Mouse (Mus musculus) forebrain, embryonic 11.5 days (tissue): Measurements from ENCODE around the gene Thap12. TPM values are rescaled to one million over a fixed set of nuclear protein-coding genes. Genes with fewer than 3 reads are reported as not detected.
A peak's percentile ranks its signal among the peaks of the same experiment; 100 is the strongest.

ENCODE experiments used
- ATAC-seq: fragments of 200-750 bp; cut with Nextera tagmentation; replicated peaks from 2 replicates; pipeline ENCODE4 v1.8.0; 2017; ENCODE audit warnings: moderate TSS enrichment; ENCODE audit not compliant: low FRiP score
- DNase-seq: peaks from one replicate; pipeline ENCODE4 v3.0.0-alpha.2; 2017; ENCODE audit warnings: low spot score
- H3K27ac ChIP-seq: fragments of 300-500 bp; sonication (generic); 2 replicates; pipeline ENCODE4 v1.5.1; 2014; ENCODE audit warnings: low read depth, low read length
- H3K27me3 ChIP-seq: fragments of 300-500 bp; sonication (generic); 2 replicates; pipeline ENCODE4 v1.6.1; 2014; ENCODE audit warnings: mild to moderate bottlenecking, low read length, mixed read lengths; ENCODE audit not compliant: control insufficient read depth, insufficient read depth
- H3K36me3 ChIP-seq: fragments of 300-500 bp; sonication (generic); 2 replicates; pipeline ENCODE4 v1.6.1; 2014; ENCODE audit warnings: mild to moderate bottlenecking, low read length, moderate library complexity, mixed read lengths; ENCODE audit not compliant: control insufficient read depth, insufficient read depth
- H3K4me1 ChIP-seq: fragments of 300-500 bp; sonication (generic); replicated peaks from 2 replicates; pipeline ENCODE4 v1.6.1; 2014; ENCODE audit warnings: low read length, mixed read lengths; ENCODE audit not compliant: control insufficient read depth, insufficient read depth
- H3K4me2 ChIP-seq: fragments of 300-500 bp; sonication (generic); 2 replicates; pipeline ENCODE4 v1.6.1; 2014; ENCODE audit warnings: low read depth, mild to moderate bottlenecking, low read length, moderate library complexity, mixed read lengths; ENCODE audit not compliant: severe bottlenecking
- H3K4me3 ChIP-seq: fragments of 300-500 bp; sonication (generic); 2 replicates; pipeline ENCODE4 v1.5.1; 2014; ENCODE audit warnings: low read depth, low read length
- H3K9ac ChIP-seq: fragments of 300-500 bp; sonication (generic); 2 replicates; pipeline ENCODE4 v1.6.1; 2014; ENCODE audit warnings: low read length
- H3K9me3 ChIP-seq: fragments of 300-500 bp; sonication (generic); 2 replicates; pipeline ENCODE4 v1.6.1; 2016; ENCODE audit warnings: low read length, mixed read lengths; ENCODE audit not compliant: control insufficient read depth
- WGBS: fragments of 180-500 bp; shearing (Covaris S2); extraction: QIAGEN DNeasy Blood & Tissue Kit; methylation state at CpG from one replicate; pipeline ENCODE4 v1.1.7; 2014; 5-methylcytosine and 5-hydroxymethylcytosine counted together
- polyA plus RNA-seq: library from polyadenylated mRNA; unstranded; fragments of >200 nt; fragmentation: Nextera tagmentation; extraction: Ambion mirVana; gene quantifications from 2 replicates; pipeline ENCODE4 v1.2.1, GENCODE M21; 2014

Gene Thap12
- polyA plus RNA-seq: 86.1 and 89.6 TPM in 2 replicates

DNA sequence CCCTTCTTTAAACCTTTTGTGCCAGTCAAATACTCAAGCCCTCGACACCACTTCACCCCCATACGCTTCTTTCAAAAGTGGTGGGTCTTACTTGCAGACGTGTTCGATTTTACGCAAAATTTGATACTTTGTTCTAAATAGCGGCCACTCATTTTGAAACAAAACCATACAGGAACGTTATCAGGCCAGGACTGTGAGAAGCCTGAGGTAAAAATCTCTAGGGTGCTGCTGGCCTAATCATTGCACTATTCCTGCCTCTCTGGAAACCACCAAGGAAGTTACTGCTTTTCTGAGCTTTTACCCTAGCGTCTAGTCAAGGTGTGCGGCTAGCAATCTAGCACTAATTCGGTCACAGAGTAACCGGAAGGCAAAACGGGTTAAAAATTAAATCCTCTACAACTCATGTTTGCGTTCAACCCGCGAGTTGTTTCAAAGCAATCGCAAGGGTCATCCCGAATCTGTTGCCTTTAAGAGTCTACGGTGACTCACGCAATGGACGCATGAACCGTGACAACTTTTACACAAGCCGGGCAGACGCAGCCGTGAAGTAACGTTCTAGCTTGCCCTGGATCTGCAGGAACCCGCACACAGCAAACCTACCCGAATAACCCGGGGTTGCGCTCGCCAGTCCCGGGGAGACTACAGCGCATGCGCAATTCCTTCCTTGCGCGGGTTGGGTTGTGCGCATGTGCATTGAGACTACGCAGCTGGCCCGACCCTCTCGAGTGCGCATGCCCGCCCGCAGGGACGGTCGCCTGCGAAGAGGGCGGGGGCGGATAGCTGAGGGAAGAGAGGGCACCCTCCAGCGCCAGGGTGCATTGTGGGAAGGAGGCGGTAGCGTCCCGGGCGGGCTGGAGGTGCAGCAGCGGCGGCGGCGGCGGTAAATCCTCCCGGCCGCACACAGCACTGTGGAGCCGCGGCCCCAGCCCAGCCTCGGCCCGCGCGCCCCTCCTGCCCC is at the start of gene Thap12:
Thap12 (plus strand) TSS at position 821 of the 958 bp plus-strand sequence.
- Histone ChIP-seq H3K4me3 (peak within 1 kb of the TSS; percentile 91), H3K27me3 (no peaks in the 10 kb centered on the region), H3K27ac (peak within 1 kb of the TSS; percentile 80), H3K36me3 (no peaks in the 10 kb centered on the region), H3K4me2 (peak within 1 kb of the TSS; percentile 72), H3K9me3 (no peaks in the 10 kb centered on the region), H3K4me1 (peaks cover 9% of the 10 kb centered on the region), H3K9ac (peak within 1 kb of the TSS; percentile 89)
- peak; percentile 97 for ATAC-seq
- 3% methylated on average over 64 of the region's 65 CpGs for WGBS
- DNase-seq: peak; percentile 99

DNA sequence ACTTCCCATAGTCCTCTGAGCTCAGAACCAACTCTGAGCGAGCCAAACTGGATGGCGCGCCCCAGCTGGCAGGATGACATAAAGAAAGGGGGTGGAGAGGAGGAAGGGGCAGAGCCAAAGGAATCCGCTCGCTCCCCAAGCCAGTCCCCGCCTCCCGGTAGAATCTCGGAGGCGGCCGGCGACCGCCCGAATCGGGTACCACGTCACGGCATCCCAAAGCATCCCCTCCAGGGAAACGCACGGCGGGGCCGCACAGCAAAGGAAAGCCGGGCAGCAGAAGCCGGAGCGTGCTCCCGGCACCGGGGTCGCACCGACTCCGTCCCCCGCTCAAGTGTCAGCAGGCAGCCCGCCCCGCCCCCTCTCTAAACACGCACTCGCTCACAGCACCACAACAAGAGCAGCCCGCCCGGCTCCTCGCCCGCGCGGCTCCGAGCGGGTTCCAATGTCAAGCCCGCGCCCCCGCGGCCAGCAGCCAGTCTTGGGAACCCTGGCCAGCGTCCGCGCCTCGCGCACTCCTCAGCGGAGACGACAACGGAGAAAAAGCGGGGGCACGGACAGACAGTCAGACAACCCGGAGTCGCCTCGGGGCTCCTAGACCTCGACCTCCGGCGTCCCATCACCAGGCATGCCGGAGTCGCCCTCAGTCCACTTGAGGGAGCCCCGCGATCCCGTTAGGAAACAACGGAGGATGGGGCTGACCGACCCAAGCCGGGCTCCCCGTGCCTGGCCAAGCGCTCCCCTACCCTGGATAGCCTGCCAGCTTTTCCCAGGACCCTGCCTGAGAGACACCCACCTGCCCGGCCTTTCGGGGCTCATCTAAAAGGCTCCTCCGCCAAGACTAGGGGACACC is 47.0 kb upstream of the Thap12 start:
- Histone ChIP-seq H3K36me3 (no peaks in the 10 kb centered on the region; the same call in 1 of the 2 replicates), H3K4me3 (peak overlapping the region; percentile 88), H3K27ac (peak overlapping the region; percentile 91), H3K9ac (peak overlapping the region; percentile 89), H3K4me2 (peak overlapping the region; percentile 66), H3K4me1 (no peaks in the 10 kb centered on the region), H3K27me3 (no peaks in the 10 kb centered on the region), H3K9me3 (no peaks in the 10 kb centered on the region)
- under 1% methylated on average over 66 of the region's 74 CpGs for WGBS
- ATAC-seq (peak; percentile 79), DNase-seq (peak; percentile 89)

DNA sequence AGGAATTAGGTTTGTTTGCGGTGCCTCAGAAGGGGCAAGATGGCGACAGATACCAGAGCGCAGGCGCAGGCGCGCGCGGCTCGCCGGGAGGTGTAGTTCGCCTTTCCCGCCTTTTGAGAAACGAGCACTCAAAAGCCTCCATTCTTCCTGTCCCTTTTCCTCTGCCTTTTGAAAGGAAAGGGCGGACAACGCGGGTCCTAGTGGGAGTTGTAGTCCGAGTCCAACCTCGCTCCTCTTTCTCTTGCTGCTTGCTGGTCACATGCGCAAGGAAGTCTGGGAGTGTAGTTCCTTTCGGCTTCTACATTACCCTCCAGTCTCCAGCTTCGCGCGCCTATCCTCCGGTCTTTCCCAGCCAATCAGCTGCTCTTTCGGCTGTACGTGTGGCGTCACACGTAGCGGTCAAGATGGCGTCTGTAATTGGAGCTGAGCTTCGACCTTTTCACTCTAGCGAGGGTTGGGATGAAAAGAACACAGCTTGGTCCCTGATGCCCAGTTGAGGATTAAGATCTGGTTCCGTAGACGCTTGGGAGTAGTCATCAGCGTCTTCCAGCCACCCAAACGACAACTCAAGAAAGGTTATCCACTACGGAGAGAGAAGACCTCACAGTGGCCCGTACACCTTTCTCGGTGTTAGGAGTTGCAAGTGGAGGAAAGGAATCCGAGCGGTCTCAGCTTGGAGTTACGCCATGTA is 46.2 kb upstream of the Thap12 start, which contains the start of gene Emsy:
Emsy (minus strand) TSS at position 253 of the 691 bp plus-strand sequence.
- peak; percentile 96 for ATAC-seq
- Histone ChIP-seq H3K4me3 (peak within 1 kb of the TSS; percentile 88), H3K9ac (peak within 1 kb of the TSS; percentile 89), H3K36me3 (no peaks in the 10 kb centered on the region; the same call in 1 of the 2 replicates), H3K9me3 (no peaks in the 10 kb centered on the region), H3K27me3 (no peaks in the 10 kb centered on the region), H3K4me2 (peak within 1 kb of the TSS; percentile 69), H3K4me1 (no peaks in the 10 kb centered on the region), H3K27ac (peak within 1 kb of the TSS; percentile 91)
- DNase-seq: peak; percentile 96
- WGBS: under 1% methylated on average over 42 of the region's 42 CpGs

DNA sequence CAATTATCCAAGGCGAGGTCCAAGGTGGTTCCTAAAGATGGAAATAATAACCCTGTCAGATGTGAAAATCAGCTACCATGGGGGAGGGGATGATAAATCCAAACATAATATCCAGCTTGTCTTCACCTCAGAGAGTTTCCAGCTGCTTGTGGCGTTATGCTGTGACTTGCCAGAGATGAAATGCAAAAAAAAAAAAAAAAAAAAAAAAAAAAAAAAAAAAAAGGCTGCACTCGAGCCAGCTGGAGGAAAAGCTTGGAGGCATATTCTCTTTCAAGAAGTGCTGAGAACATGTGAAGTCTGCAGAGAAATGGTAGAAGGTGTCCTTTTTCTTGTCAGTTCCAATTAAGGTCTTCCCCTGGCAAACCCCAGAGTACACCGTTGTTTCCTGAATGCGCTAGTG is 37.7 kb upstream of the Thap12 start:
- no peaks in the 10 kb centered on the region for H3K9me3 ChIP-seq
- no peaks in the 10 kb centered on the region for H3K36me3 ChIP-seq
- no peaks in the 10 kb centered on the region for H3K27me3 ChIP-seq
- no peak overlapping the region for H3K4me2 ChIP-seq
- H3K4me1 ChIP-seq: no peaks in the 10 kb centered on the region
- ATAC-seq (no peak), DNase-seq (no peak)
- H3K27ac ChIP-seq: no peak overlapping the region
- H3K4me3 ChIP-seq: no peak overlapping the region
- H3K9ac ChIP-seq: no peak overlapping the region
- 67% methylated on average over 5 of the region's 5 CpGs for WGBS

DNA sequence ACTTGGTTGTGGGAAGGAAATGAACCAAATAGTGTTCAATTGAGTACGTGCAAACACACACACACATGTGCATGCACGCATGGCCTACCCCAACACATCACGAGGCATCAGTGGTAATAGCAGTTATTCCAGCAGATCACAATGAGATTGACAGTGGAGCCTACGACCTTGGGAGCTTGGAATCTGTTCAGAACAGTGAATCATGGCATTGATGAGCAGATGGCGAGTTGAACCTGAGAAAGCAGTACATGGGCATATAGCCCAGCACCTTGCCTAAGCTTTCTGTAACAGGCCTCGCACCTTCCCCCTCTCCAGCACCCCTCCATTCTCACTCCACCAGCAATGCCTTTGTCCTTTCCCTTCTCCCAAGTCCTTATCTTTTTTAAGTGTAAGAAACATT is 37.2 kb upstream of the Thap12 start:
- no peaks in the 10 kb centered on the region for H3K27me3 ChIP-seq
- ATAC-seq: no peak
- 85% methylated on average over 6 of the region's 6 CpGs for WGBS

DNA sequence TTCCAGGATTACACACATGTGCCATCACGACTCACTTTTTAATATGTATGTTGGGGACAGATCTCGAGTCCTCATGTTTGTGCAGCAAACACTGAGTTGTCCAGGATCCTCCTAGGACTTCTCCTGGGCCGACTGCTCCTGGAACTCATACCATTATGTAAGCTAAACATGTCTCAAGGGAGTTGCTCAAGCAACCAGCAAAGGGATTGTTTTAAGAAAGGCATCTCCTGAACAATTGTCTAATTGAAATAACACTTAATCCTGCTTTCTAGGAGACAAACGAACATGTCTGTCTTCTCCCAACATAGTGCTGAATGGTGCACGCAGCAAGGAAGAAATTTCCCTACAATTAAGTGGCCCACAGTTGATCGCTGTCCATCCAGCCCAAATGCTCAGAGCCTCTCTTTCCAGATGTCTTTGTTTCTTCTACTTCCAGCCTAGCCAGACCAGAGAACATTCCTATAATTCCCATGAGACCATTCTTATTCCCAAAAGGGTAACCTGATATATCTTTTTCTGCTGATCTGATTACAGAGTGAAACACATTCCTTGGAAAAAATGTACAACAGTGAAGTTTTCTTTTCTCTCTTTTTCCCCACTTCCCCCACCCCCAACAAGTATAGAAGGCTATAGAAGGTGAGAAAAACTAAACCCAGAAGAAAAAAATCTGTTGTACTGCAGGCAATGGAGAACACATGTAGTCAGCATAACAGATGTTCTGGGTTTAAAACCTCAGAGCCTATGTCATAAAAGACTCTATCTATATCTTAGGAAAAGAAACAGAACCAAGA is 34.8 kb upstream of the Thap12 start:
- Histone ChIP-seq H3K9ac (no peak overlapping the region), H3K36me3 (no peaks in the 10 kb centered on the region), H3K4me1 (no peaks in the 10 kb centered on the region), H3K9me3 (no peaks in the 10 kb centered on the region), H3K4me3 (no peak overlapping the region), H3K27me3 (no peaks in the 10 kb centered on the region), H3K4me2 (no peak overlapping the region), H3K27ac (no peak overlapping the region)
- DNase-seq (no peak), ATAC-seq (no peak)
- WGBS: 68% methylated on average over 6 of the region's 6 CpGs

More for the DNA sequence above, 37.2 kb upstream of the Thap12 start:
- no peak overlapping the region for H3K4me2 ChIP-seq
- H3K9ac ChIP-seq: no peak overlapping the region
- no peaks in the 10 kb centered on the region for H3K36me3 ChIP-seq
- no peak overlapping the region for H3K27ac ChIP-seq
- H3K9me3 ChIP-seq: no peaks in the 10 kb centered on the region
- DNase-seq: no peak
- no peak overlapping the region for H3K4me3 ChIP-seq
- no peaks in the 10 kb centered on the region for H3K4me1 ChIP-seq

DNA sequence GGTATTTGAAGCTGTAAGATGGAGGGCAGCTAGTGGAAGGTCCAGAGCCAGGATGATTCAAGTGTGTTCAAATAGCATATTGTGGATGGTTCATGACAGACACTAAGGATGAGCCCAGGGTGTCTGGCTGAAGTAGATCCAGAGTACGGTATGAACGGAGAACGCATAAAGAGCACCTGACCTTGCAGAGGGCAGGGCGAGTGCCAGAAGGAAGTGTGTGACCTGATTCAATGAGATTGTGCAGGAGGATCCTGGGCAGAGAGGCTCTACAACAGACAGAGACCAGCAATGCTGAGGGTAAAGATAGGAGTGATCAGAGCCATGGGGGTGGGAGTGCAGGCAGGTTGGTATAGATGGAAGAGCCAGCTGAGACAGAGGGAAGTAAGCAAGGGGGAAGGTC is 32.1 kb upstream of the Thap12 start:
- no peaks in the 10 kb centered on the region for H3K9me3 ChIP-seq
- H3K4me3 ChIP-seq: no peak overlapping the region
- H3K36me3 ChIP-seq: no peaks in the 10 kb centered on the region
- no peak overlapping the region for H3K4me2 ChIP-seq
- no peaks in the 10 kb centered on the region for H3K27me3 ChIP-seq
- 94% methylated on average over 4 of the region's 4 CpGs for WGBS
- DNase-seq (no peak), ATAC-seq (no peak)
- H3K4me1 ChIP-seq: no peaks in the 10 kb centered on the region
- H3K27ac ChIP-seq: no peak overlapping the region
- H3K9ac ChIP-seq: no peak overlapping the region
